Mouse (Mus musculus): ENCODE results near the gene Papln.

Papln gene

DNA sequence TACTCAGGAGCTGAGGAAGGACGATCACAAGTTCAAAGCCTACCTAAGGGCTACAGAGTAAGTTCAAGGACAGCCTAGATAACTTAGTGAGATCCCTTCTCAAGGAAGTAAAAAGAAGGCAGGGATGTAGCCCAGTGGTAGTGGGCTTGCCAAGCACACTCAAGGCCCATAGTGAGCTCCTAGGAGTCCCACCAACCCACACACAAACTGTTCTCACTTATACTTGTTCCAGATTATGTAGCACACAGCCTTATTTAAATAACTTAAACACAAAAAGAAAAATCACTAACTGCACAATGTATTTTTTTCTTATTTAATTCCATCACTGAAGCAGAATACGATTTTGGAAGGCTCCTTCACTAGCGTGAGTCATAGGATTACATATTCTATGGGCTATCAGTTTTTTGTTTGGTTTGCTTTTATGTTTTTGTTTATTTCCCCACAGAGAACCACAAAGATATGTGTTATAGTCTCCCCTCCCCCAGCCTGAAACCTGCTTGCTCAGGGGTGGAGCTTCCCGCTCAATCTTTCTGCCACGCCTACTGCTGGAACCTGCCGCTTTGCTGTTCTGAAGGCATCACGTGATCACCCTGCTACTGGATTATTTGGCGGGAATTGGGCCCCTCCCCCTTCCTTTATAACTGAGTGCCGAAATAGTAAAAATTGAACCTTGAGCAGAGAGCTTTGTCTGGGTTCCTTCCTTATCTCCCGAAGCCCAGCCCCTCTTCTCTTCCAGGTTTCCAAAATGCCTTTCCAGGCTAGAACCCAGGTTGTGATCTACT, 78.2 kb downstream of the Papln start:
- DNase-seq: no peak

All from kidney, postnatal 36 days (tissue).